Mouse (Mus musculus): ENCODE data around the gene Ppm1h.

- TF ChIP-seq CTCF (IDR thresholded peaks at IDR 0.05; ENCODE audit: extremely low read depth, insufficient read depth, low read length) (no peak), POLR2A (IDR thresholded peaks at IDR 0.05; ENCODE audit: extremely low read depth, insufficient read depth, low read length) (no peak)
Measured at GRCm38 (mm10) chr10:122685297-122685696, 6.7 kb downstream of the Ppm1h start.

Measured in cortical plate, adult 2 months (tissue).